Mouse (Mus musculus) brain, embryonic 14.5 days (tissue): Measurements from ENCODE around the gene Hist1h4h. TPM values are rescaled to one million over a fixed set of nuclear protein-coding genes. Genes with fewer than 3 reads are reported as not detected.

ENCODE experiments used
- DNase-seq: peaks from one replicate; pipeline ENCODE4 v3.0.0-alpha.2; 2011; ENCODE audit warnings: low read depth
- CTCF ChIP-seq: fragments of 200-500 bp; IDR thresholded peaks from 2 replicates; pipeline ENCODE4 v1.5.1; 2012; ENCODE audit warnings: inconsistent platforms, mild to moderate bottlenecking, moderate library complexity, borderline replicate concordance; ENCODE audit not compliant: insufficient read depth, insufficient read length; ENCODE audit errors: extremely low read depth
- POLR2A ChIP-seq: fragments of 200-500 bp; IDR thresholded peaks from 2 replicates; pipeline ENCODE4 v1.6.1; 2012; ENCODE audit warnings: mild to moderate bottlenecking, inconsistent platforms, borderline replicate concordance; ENCODE audit not compliant: poor library complexity, insufficient read depth, insufficient read length, severe bottlenecking; ENCODE audit errors: extremely low read depth
- polyA plus RNA-seq: library from polyadenylated mRNA; depleted of rRNA; stranded (reverse); fragments of >200 nt; gene quantifications from 2 replicates; pipeline ENCODE4 v1.2.3, GENCODE M21; 2012; rRNA removed

Gene Hist1h4h
- polyA plus RNA-seq, result 23.3 and 31.7 TPM in 2 replicates

GRCm38 (mm10) chr13:23530901-23531875, at the start of gene Hist1h4h:
TSS of gene Hist1h4h (plus strand) at chr13:23531050.
- TF ChIP-seq CTCF (no peak), POLR2A (peak; percentile 76; the same call in 1 of the 2 replicates)
- DNase-seq, result peak; percentile 99

GRCm38 (mm10) chr13:23483153-23483552, 47.7 kb upstream of the Hist1h4h start:
- TF ChIP-seq POLR2A (no peak), CTCF (no peak)
- no peak for DNase-seq

- TF ChIP-seq CTCF, result no peak
- no peak for TF ChIP-seq POLR2A
- no peak for DNase-seq
These were observed 45.6 kb upstream of the Hist1h4h start for GRCm38 (mm10) chr13:23485271-23485670.

- peak; percentile 95 for DNase-seq
- TF ChIP-seq POLR2A, result no peak
These were observed 42.2 kb upstream of the Hist1h4h start, which contains the start of gene Btn2a2 for GRCm38 (mm10) chr13:23488400-23489322. TSS of gene Btn2a2 (minus strand) at chr13:23488857.

GRCm38 (mm10) chr13:23490863-23491262, 40.0 kb upstream of the Hist1h4h start:
- no peak for DNase-seq
- TF ChIP-seq POLR2A, result no peak
- no peak for TF ChIP-seq CTCF

- TF ChIP-seq POLR2A, result no peak
- TF ChIP-seq CTCF, result no peak
- no peak for DNase-seq
These were observed 39.6 kb upstream of the Hist1h4h start for GRCm38 (mm10) chr13:23491263-23491662.

- DNase-seq, result peak; percentile 85
- TF ChIP-seq CTCF, result no peak
- no peak for TF ChIP-seq POLR2A
These were observed 38.9 kb upstream of the Hist1h4h start for GRCm38 (mm10) chr13:23491990-23492389.

- no peak for TF ChIP-seq POLR2A
- TF ChIP-seq CTCF, result no peak
- DNase-seq, result no peak
These were observed 35.3 kb upstream of the Hist1h4h start for GRCm38 (mm10) chr13:23495526-23495925.

- peak; percentile 41 for DNase-seq
- TF ChIP-seq POLR2A (no peak), CTCF (no peak)
These were observed 33.1 kb upstream of the Hist1h4h start for GRCm38 (mm10) chr13:23497656-23498321.

- peak; percentile 68 for DNase-seq
- TF ChIP-seq POLR2A (no peak), CTCF (no peak)
These were observed 32.2 kb upstream of the Hist1h4h start for GRCm38 (mm10) chr13:23498653-23499052.
